Mouse (Mus musculus) liver, embryonic 16.5 days (tissue): ENCODE results near the gene Pcsk4. TPM values are rescaled to one million over a fixed set of nuclear protein-coding genes. Genes with fewer than 3 reads are reported as not detected.
A peak's percentile ranks its signal among the peaks of the same experiment; 100 is the strongest.

Experiments
- ATAC-seq: fragments of 200-750 bp; cut with Nextera tagmentation; 2 replicates; pipeline ENCODE4 v1.8.0; 2017; ENCODE audit warnings: low read depth, mild to moderate bottlenecking, moderate number of reproducible peaks, moderate library complexity
- H3K27ac ChIP-seq: fragments of 300-500 bp; sonication (generic); 2 replicates; pipeline ENCODE4 v1.5.1; 2014; ENCODE audit warnings: mild to moderate bottlenecking, low read length
- H3K27me3 ChIP-seq: fragments of 300-500 bp; sonication (generic); 2 replicates; pipeline ENCODE4 v1.6.1; 2014; ENCODE audit warnings: low read depth, low read length, mixed read lengths; ENCODE audit not compliant: control insufficient read depth, insufficient read depth
- H3K36me3 ChIP-seq: fragments of 300-500 bp; sonication (generic); 2 replicates; pipeline ENCODE4 v1.6.1; 2014; ENCODE audit warnings: mild to moderate bottlenecking; ENCODE audit not compliant: control insufficient read depth, insufficient read depth
- H3K4me1 ChIP-seq: fragments of 300-500 bp; sonication (generic); 2 replicates; pipeline ENCODE4 v1.6.1; 2014; ENCODE audit warnings: low read depth, low read length, mixed read lengths; ENCODE audit not compliant: control insufficient read depth
- H3K4me2 ChIP-seq: fragments of 300-500 bp; sonication (generic); 2 replicates; pipeline ENCODE4 v1.6.1; 2014; ENCODE audit warnings: low read depth, low read length, mixed read lengths
- H3K4me3 ChIP-seq: fragments of 300-500 bp; sonication (generic); 2 replicates; pipeline ENCODE4 v1.5.1; 2014; ENCODE audit warnings: low read depth, mild to moderate bottlenecking, low read length
- H3K9ac ChIP-seq: fragments of 300-500 bp; sonication (generic); 2 replicates; pipeline ENCODE4 v1.6.1; 2014; ENCODE audit warnings: low read depth, low read length
- H3K9me3 ChIP-seq: fragments of 300-500 bp; sonication (generic); replicated peaks from 2 replicates; pipeline ENCODE4 v1.6.1; 2016; ENCODE audit warnings: low read length; ENCODE audit not compliant: control insufficient read depth
- WGBS: fragments of 180-500 bp; shearing (Covaris S2); extraction: QIAGEN DNeasy Blood & Tissue Kit; methylation state at CpG from one replicate; pipeline ENCODE4 v1.1.7; 2014; ENCODE audit not compliant: insufficient replicate concordance; 5-methylcytosine and 5-hydroxymethylcytosine counted together
- polyA plus RNA-seq: library from polyadenylated mRNA; unstranded; fragments of >200 nt; fragmentation: Nextera tagmentation; extraction: Ambion mirVana; gene quantifications from 2 replicates; pipeline ENCODE4 v1.2.1, GENCODE M21; 2015

The Pcsk4 gene
- polyA plus RNA-seq, 1 experiment from 2014 or later = 4.0 TPM

- no peaks in the 10 kb centered on the region for H3K9me3 ChIP-seq
- H3K4me3 ChIP-seq = no peak overlapping the region
- 72% methylated on average over 6 of the region's 6 CpGs for WGBS
- H3K36me3 ChIP-seq = no peaks in the 10 kb centered on the region
- no peaks in the 10 kb centered on the region for H3K4me1 ChIP-seq
- no peak for ATAC-seq
- H3K4me2 ChIP-seq = no peak overlapping the region
- H3K27me3 ChIP-seq = peaks cover 28% of the 10 kb centered on the region
- no peak overlapping the region for H3K9ac ChIP-seq
- no peak overlapping the region for H3K27ac ChIP-seq
Measured at GRCm38 (mm10) chr10:80368392-80368791, 39.1 kb upstream of the Pcsk4 start.

DNA sequence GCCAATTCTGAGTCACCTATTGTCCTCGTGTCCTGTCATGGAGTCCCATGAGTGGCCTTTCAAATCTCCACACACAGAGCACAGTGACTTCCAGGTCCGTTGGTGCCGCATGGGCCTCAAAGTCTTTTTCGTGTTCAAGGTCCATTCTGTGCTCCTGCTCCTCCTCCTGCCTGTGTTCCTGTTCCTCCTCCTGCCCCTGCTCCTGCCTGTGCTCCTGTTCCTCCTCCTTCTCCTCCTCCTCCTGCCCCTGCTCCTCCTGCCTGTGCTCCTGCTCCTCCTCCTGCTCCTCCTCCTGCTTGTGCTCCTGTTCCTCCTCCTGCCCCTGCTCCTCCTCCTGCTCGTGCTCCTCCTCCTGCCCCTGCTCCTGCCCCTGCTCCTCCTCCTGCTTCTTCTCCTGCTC is 38.7 kb upstream of the Pcsk4 start:
- no peak for ATAC-seq
- H3K4me3 ChIP-seq = no peak overlapping the region
- 50% methylated on average over 5 of the region's 5 CpGs for WGBS
- H3K36me3 ChIP-seq = no peaks in the 10 kb centered on the region
- H3K9me3 ChIP-seq = no peaks in the 10 kb centered on the region
- no peaks in the 10 kb centered on the region for H3K4me1 ChIP-seq
- no peak overlapping the region for H3K27ac ChIP-seq
- H3K9ac ChIP-seq = no peak overlapping the region
- H3K27me3 ChIP-seq = peaks cover 28% of the 10 kb centered on the region
- no peak overlapping the region for H3K4me2 ChIP-seq

- H3K4me2 ChIP-seq = no peak overlapping the region
- H3K4me3 ChIP-seq = no peak overlapping the region
- no peak for ATAC-seq
- no peak overlapping the region for H3K9ac ChIP-seq
- 52% methylated on average over 6 of the region's 6 CpGs for WGBS
- no peaks in the 10 kb centered on the region for H3K4me1 ChIP-seq
- no peaks in the 10 kb centered on the region for H3K36me3 ChIP-seq
- peaks cover 30% of the 10 kb centered on the region for H3K27me3 ChIP-seq
- no peak overlapping the region for H3K27ac ChIP-seq
- no peaks in the 10 kb centered on the region for H3K9me3 ChIP-seq
Measured at GRCm38 (mm10) chr10:80365736-80366135, 36.4 kb upstream of the Pcsk4 start.

DNA sequence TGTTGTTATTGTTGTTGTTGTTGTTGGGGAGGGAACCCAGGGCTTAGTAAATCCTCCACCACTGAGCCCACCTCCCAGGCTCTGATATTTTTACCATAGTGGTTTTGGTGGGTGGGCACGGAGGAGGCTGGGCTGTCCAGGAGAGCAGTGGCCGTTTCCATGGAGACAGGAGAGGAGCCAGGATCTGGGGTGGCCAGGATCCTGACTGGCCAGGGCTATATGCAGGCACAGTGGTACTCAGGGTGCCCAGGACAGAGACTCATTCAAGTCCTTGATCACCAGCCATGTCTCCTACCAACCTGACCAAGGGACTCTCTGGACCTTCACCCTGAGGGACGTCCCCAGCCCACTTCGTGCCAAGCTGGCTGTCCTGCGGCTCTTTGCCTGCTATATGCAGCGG is 34.4 kb upstream of the Pcsk4 start:
- ATAC-seq = no peak
- 38% methylated on average over 6 of the region's 6 CpGs for WGBS
- no peak overlapping the region for H3K4me2 ChIP-seq
- H3K36me3 ChIP-seq = no peaks in the 10 kb centered on the region
- H3K9me3 ChIP-seq = no peaks in the 10 kb centered on the region
- H3K4me3 ChIP-seq = no peak overlapping the region
- no peak overlapping the region for H3K27ac ChIP-seq
- H3K27me3 ChIP-seq = peaks cover 41% of the 10 kb centered on the region
- no peaks in the 10 kb centered on the region for H3K4me1 ChIP-seq
- no peak overlapping the region for H3K9ac ChIP-seq

DNA sequence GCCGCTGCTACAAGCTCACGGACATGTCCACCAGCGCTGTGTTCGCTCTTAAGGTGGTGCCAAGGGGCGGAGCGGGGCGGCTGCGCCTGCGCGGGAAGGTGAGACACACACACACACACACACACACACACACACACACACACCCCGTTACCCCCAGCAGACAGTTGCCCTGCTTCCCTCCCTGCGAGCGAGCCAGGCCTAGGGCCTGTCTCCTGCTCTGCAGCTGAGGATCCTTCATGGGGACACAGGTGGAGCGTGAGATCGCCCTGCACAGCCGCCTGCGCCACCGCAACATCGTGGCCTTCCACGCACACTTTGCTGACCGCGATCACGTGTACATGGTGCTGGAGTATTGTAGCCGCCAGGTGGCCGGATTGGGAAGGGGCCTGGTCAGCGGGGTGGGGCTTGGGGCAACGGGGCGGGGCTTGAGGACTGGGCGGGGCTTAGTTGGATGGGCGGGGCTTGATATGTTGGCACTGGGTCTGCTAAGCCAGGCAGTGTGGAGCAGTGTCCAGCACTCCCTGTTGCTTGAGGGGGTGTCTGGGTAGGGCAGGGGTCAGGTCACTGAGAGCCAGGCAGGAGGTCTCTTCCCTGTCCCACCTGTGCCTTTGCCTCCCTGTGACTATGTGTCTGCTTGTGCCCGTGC is 28.8 kb upstream of the Pcsk4 start:
- H3K27me3 ChIP-seq = peaks cover 73% of the 10 kb centered on the region
- no peak overlapping the region for H3K27ac ChIP-seq
- peaks cover 4% of the 10 kb centered on the region; the same call in 1 of the 2 replicates for H3K4me1 ChIP-seq
- no peak overlapping the region for H3K9ac ChIP-seq
- peak; percentile 24; the same call in 1 of the 2 replicates for ATAC-seq
- no peaks in the 10 kb centered on the region for H3K36me3 ChIP-seq
- 8% methylated on average over 31 of the region's 31 CpGs for WGBS
- peak overlapping the region; percentile 3; the same call in 1 of the 2 replicates for H3K4me2 ChIP-seq
- H3K9me3 ChIP-seq = no peaks in the 10 kb centered on the region
- H3K4me3 ChIP-seq = peak overlapping the region; percentile 20; the same call in 1 of the 2 replicates

DNA sequence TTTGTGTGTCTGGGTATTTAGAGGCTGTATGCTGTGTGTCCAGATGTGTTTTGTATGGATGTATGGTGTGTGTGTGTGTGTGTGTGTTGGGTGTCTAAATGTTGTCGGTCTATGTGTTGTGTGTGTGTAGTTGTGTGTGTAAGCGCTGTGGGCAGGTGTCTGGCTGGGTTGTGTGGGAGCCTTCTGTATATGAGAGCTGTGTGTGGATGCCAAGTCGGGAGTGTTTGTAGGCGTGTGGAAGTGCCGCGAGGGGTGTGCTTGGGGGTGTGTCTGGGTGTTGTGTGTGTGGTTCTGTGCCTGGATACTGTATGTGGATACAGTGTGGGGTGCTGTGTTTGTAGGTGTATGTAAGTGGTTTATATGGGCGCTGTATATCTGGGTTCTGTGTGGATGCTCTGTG is 28.0 kb upstream of the Pcsk4 start:
- H3K9ac ChIP-seq = no peak overlapping the region
- no peak for ATAC-seq
- no peaks in the 10 kb centered on the region for H3K9me3 ChIP-seq
- no peak overlapping the region for H3K27ac ChIP-seq
- peaks cover 4% of the 10 kb centered on the region; the same call in 1 of the 2 replicates for H3K4me1 ChIP-seq
- H3K36me3 ChIP-seq = no peaks in the 10 kb centered on the region
- 28% methylated on average over 7 of the region's 7 CpGs for WGBS
- H3K27me3 ChIP-seq = peaks cover 72% of the 10 kb centered on the region
- H3K4me3 ChIP-seq = no peak overlapping the region
- H3K4me2 ChIP-seq = no peak overlapping the region

DNA sequence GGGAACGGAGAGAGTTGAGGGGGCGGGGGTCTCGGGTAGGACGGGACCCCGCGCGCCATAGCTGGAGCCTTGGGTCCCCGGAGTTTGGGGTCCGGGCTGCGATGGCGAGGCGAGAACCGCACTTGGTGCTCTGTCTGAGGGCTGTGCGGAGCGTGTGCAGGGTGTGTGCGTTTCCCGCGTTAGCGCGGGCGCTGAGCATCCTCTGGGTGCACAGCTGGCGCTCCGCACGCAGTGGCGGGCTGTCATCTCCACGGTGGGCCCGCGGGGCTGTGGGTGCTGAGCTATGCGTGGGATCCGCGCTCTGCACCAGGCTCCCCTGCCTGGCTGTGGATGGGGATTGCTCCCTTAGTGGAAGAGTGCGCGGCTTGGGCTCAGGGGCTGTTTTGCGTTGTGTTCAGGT is 27.4 kb upstream of the Pcsk4 start:
- Histone ChIP-seq H3K36me3 (no peaks in the 10 kb centered on the region), H3K27me3 (peaks cover 75% of the 10 kb centered on the region), H3K4me2 (no peak overlapping the region), H3K9ac (no peak overlapping the region), H3K27ac (no peak overlapping the region), H3K9me3 (no peaks in the 10 kb centered on the region), H3K4me3 (no peak overlapping the region), H3K4me1 (peaks cover 4% of the 10 kb centered on the region; the same call in 1 of the 2 replicates)
- 3% methylated on average over 34 of the region's 34 CpGs for WGBS
- no peak for ATAC-seq

- H3K27ac ChIP-seq = no peak within 1 kb of the TSS
- no peak within 1 kb of the TSS for H3K9ac ChIP-seq
- H3K36me3 ChIP-seq = no peaks in the 10 kb centered on the region
- no peak within 1 kb of the TSS for H3K4me3 ChIP-seq
- ATAC-seq = no peak
- 2% methylated on average over 53 of the region's 53 CpGs for WGBS
- H3K27me3 ChIP-seq = peaks cover 78% of the 10 kb centered on the region
- peaks cover 4% of the 10 kb centered on the region; the same call in 1 of the 2 replicates for H3K4me1 ChIP-seq
- no peak within 1 kb of the TSS for H3K4me2 ChIP-seq
- no peaks in the 10 kb centered on the region for H3K9me3 ChIP-seq
Measured at GRCm38 (mm10) chr10:80356001-80356682, 26.8 kb upstream of the Pcsk4 start, which contains the start of gene Plk5. Plk5 (plus strand) TSS chr10:80356459.

DNA sequence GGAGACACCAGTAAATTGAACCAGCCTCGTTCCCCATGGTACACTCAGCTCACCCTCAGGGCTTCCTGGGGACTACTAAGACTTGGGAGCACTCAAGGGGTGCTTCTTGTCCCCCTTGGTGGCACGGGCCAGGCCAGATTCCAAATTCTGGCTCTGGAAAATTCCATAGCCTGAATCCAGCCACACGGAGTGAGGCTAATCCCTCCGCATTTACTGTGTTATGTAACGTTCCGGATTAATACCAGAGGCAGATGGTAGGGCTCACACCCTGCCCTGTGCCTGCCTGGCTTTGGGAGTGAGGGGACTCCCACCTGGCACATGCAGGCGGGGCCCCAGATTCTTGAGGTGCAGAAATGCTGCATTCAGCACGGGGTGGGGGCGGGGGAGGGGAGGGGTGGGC is 26.1 kb upstream of the Pcsk4 start:
- WGBS = 16% methylated on average over 9 of the region's 9 CpGs
- Histone ChIP-seq H3K4me1 (peaks cover 4% of the 10 kb centered on the region; the same call in 1 of the 2 replicates), H3K4me2 (no peak overlapping the region), H3K9me3 (no peaks in the 10 kb centered on the region), H3K9ac (no peak overlapping the region), H3K27ac (no peak overlapping the region), H3K36me3 (no peaks in the 10 kb centered on the region), H3K27me3 (peaks cover 79% of the 10 kb centered on the region), H3K4me3 (no peak overlapping the region)
- no peak for ATAC-seq
